Mouse (Mus musculus): Measurements from ENCODE around the gene Dnajb12. TPM values are rescaled to one million over a fixed set of nuclear protein-coding genes. Genes with fewer than 3 reads are reported as not detected.

Gene Dnajb12
- total and polyA plus RNA-seq, 3 experiments: 13.3 to 217 (median 41.7) TPM

DNA sequence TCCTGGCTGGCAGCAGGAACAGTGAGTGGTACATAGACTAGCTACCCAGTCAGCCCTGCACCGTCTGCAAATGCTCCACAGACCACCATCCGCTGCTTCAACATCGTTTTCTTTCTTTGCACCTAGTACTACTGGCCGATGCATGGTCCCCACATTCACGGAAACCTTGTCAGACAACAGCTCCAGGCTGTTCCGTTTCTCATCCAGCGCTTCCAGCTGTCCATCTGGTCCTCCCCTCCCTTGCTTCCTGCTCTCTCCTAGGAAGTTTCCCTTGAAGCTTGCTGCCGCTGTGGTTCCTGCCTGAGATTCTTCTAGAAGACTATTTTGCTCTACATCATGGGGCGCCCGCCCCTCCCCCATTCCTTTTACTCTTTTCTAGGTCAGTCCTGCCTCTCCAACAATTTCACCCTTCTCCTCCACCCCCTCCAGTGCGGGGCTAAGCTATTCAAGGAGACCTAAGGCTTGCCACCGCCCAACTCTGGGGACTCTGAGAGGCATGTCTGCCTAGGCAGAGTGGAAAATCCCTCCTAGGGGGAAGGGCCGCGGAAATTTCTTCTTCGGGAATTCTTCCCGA lies 63.6 kb downstream of the Dnajb12 start (continued):
- no peak for TF ChIP-seq EP300 (IDR thresholded peaks at IDR 0.05; ENCODE audit: low read depth in 1 of 2, low read length in 2 of 2)

DNA sequence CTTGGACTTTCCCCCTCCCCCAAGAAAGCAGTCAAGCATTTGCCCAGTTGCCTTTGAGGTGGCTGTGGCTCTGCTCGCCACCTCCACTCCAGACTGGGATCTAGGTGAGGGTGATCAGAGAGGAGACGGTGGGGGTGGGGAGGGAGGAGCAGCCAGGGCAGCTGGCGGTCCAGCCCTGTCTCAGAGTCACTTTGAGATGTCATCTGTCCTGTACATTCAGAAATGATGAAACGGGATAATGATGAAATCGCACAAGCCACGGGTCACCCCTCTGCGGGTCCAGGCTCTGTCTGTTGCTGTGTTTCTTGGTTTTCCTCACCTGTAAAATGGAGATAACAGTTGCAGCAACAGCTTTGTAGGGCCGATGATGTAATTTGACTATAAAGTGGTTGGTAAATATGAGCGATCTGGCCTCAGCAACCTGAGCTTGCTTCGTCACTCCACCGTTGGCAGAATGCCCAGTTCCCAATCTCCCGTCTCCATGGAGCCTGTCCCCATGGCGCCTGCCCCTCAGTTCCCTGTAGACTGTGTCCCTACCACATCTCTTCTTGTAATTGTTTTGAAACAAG lies 64.1 kb downstream of the Dnajb12 start:
- no peaks in the 10 kb centered on the region for H3K9me3 ChIP-seq (replicated peaks; ENCODE audit: insufficient read depth, low read length)
- peaks cover 0 to 15% of the 10 kb centered on the region in 2 experiments; a peak in 2 of 4 replicates for H3K36me3 ChIP-seq (ENCODE audit: control insufficient read depth in 1 of 2, insufficient read depth in 2 of 2, low read length in 2 of 2)
- H3K9ac ChIP-seq (ENCODE audit: control insufficient read depth, low read depth, low read length, poor library complexity, severe bottlenecking): peak overlapping the region; percentile 40
- H3K4me1 ChIP-seq (ENCODE audit: control insufficient read depth in 1 of 2, insufficient read depth in 2 of 2, low read length in 2 of 2): peaks cover 17 to 30% of the 10 kb centered on the region in 2 experiments
- H3K79me2 ChIP-seq (ENCODE audit: control insufficient read depth, insufficient read depth, low read length, poor library complexity): no peaks in the 10 kb centered on the region
- TF ChIP-seq TCF12 (IDR thresholded peaks at IDR 0.05; ENCODE audit: low read depth, low read length): peak; percentile 81
- TF ChIP-seq HCFC1 (IDR thresholded peaks at IDR 0.05; ENCODE audit: low read depth, low read length): peak; percentile 27; the same call in 1 of the 2 replicates
- peak; percentile 75 to 79 for TF ChIP-seq EP300 (IDR thresholded peaks at IDR 0.05; ENCODE audit: low read depth in 1 of 2, low read length in 2 of 2)
- peak; percentile 44; the same call in 1 of the 2 replicates for TF ChIP-seq MAFK (IDR thresholded peaks at IDR 0.05; ENCODE audit: borderline replicate concordance, low read depth, low read length)
- peak; percentile 83 for TF ChIP-seq SIN3A (IDR thresholded peaks at IDR 0.05; ENCODE audit: low read length)
- TF ChIP-seq MAX (IDR thresholded peaks at IDR 0.05; ENCODE audit: low read length): 0 out of 2 replicates have a peak, but pooled peaks have one; percentile 57
- TF ChIP-seq GABPA (IDR thresholded peaks at IDR 0.05; ENCODE audit: low read depth, low read length): peak; percentile 63
- TF ChIP-seq ELF1 (IDR thresholded peaks at IDR 0.05; ENCODE audit: low read depth, low read length): peak; percentile 75; the same call in 1 of the 2 replicates
- TF ChIP-seq MYB (IDR thresholded peaks at IDR 0.05; ENCODE audit: low read depth, low read length): peak; percentile 40; the same call in 1 of the 2 replicates
- peak; percentile 55 for TF ChIP-seq RCOR1 (IDR thresholded peaks at IDR 0.05; ENCODE audit: low read depth, low read length)
- peak; percentile 76; the same call in 1 of the 2 replicates for TF ChIP-seq MXI1 (IDR thresholded peaks at IDR 0.05; ENCODE audit: low read depth, low read length)
- peak; percentile 71 for TF ChIP-seq TAL1 (IDR thresholded peaks at IDR 0.05; ENCODE audit: low read length)
- no peak for TF ChIP-seq UBTF (IDR thresholded peaks at IDR 0.05; ENCODE audit: borderline replicate concordance, insufficient read depth, low read depth, low read length)
- no peak for TF ChIP-seq ZKSCAN1 (IDR thresholded peaks at IDR 0.05; ENCODE audit: low read depth, low read length)
- peak; percentile 99 for TF ChIP-seq ETS1 (IDR thresholded peaks at IDR 0.05; ENCODE audit: low read depth, low read length)
- TF ChIP-seq NRF1 (IDR thresholded peaks at IDR 0.05; ENCODE audit: insufficient read depth, low read depth, low read length, poor library complexity, severe bottlenecking): 0 out of 2 replicates have a peak, but pooled peaks have one; percentile 11
- TF ChIP-seq BHLHE40 (IDR thresholded peaks at IDR 0.05; ENCODE audit: borderline replicate concordance, low read depth, low read length): peak; percentile 56; the same call in 1 of the 2 replicates
- TF ChIP-seq JUND (IDR thresholded peaks at IDR 0.05; ENCODE audit: low read depth, low read length): no peak
- TF ChIP-seq RAD21 (IDR thresholded peaks at IDR 0.05; ENCODE audit: low read depth, low read length): no peak
- TF ChIP-seq GATA1 (IDR thresholded peaks at IDR 0.05; ENCODE audit: low read depth, low read length): peak; percentile 63; the same call in 1 of the 2 replicates
- TF ChIP-seq KAT2A (conservative IDR thresholded peaks at IDR 0.05; ENCODE audit: low read depth, low read length): no peak
- TF ChIP-seq USF2 (IDR thresholded peaks at IDR 0.05; ENCODE audit: borderline replicate concordance in 1 of 2, insufficient read depth in 1 of 2, low read depth in 1 of 2, low read length in 2 of 2): no peak
- no peak for TF ChIP-seq ZNF384 (IDR thresholded peaks at IDR 0.05; ENCODE audit: low read depth, low read length)
- no peak for TF ChIP-seq ZMIZ1 (IDR thresholded peaks at IDR 0.05; ENCODE audit: low read depth, low read length)
- H3K27me3 ChIP-seq (ENCODE audit: control insufficient read depth in 1 of 2, insufficient read depth in 2 of 2, low read length in 2 of 2): no peaks in the 10 kb centered on the region
- peak overlapping the region; percentile 72 for H3K27ac ChIP-seq (ENCODE audit: control insufficient read depth, low read depth, low read length)
- H3K4me3 ChIP-seq (ENCODE audit: control insufficient read depth in 1 of 2, insufficient read depth in 1 of 2, low read depth in 2 of 2, low read length in 2 of 2): peak overlapping the region; percentile 17 to 29; a peak in 3 of 4 replicates
- peak; percentile 95 for DNase-seq (ENCODE audit: low read depth, low spot score)

Measured in MEL (cell line).